Mouse (Mus musculus) 3T3-L1 (cell line): ENCODE results near the gene Six6.

Experiments
- DNase-seq: peaks from one replicate; pipeline ENCODE4 v3.0.0-alpha.2; 2015; ENCODE audit warnings: low read depth, low spot score

Six6 gene

GRCm38 (mm10) chr12:72957829-72958424 lies 18.2 kb downstream of the Six6 start:
- DNase-seq: no peak

- DNase-seq: no peak
These were observed 18.8 kb downstream of the Six6 start for GRCm38 (mm10) chr12:72958446-72958845.

GRCm38 (mm10) chr12:72962761-72963160 lies 23.1 kb downstream of the Six6 start:
- no peak for DNase-seq

- no peak for DNase-seq
These were observed 27.8 kb downstream of the Six6 start for GRCm38 (mm10) chr12:72967541-72967940.

- DNase-seq: no peak
These were observed 30.9 kb downstream of the Six6 start for GRCm38 (mm10) chr12:72970620-72971019.

DNA sequence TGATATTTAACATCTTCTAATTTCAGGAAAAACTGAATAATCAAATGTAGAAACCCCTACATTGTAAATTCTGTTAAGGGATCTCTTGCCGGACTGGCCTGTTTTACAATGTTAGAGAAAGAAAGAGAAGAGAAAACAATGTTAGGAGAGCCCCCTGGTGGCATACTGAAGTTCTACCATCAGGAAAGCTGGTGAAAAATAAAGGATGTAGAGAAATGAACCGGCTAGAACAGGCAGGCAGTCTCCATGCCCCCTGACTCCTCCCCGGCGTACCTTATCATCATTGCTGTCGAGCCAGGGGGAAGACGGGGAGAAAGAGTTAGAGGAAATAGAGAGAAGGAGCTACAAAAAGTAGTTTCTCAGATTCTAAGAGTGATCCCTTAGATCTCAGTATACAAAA lies 33.5 kb downstream of the Six6 start:
- DNase-seq: peak; percentile 77

GRCm38 (mm10) chr12:72976172-72976571 lies 36.5 kb downstream of the Six6 start:
- no peak for DNase-seq

DNA sequence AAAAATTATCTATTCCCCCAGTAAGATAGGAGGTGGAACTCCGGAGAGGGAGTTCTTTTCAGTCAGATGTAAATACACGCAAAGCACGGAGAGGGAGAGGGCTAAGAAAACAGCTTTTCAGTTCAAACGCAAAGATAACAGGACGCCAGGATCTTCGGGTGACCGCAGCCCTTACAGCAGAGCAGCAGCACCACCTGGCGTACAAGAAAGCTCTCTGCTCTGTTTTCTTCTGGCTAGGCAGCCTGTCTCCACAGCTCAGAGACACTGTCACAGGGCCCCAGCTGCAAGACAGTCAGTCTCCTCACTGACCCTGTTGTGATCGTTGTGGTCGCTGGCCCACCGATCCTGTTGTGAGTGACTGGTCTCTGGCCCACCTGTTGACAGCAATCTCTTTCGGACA lies 37.0 kb downstream of the Six6 start:
- peak; percentile 85 for DNase-seq

DNA sequence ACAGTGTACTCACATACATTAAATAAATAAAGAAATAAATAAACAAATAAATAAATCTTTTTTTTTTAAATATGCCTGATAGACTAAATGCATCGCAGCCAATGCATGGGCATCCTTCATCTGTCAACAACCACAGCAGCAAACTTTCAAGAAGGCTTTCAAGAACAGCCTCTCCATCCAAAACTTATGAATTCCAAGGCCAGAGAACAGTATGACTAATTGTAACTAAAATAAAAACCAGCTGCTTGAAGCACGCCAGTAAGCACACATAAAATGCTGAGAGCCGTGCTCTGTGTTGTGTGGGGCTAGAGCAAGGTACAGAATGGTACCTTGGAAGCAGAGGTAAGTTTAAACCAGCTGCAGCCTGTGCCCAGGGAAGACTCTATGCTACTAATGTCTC lies 38.2 kb downstream of the Six6 start:
- DNase-seq: peak; percentile 30

- no peak for DNase-seq
These were observed 39.5 kb downstream of the Six6 start for GRCm38 (mm10) chr12:72979236-72979635.

DNA sequence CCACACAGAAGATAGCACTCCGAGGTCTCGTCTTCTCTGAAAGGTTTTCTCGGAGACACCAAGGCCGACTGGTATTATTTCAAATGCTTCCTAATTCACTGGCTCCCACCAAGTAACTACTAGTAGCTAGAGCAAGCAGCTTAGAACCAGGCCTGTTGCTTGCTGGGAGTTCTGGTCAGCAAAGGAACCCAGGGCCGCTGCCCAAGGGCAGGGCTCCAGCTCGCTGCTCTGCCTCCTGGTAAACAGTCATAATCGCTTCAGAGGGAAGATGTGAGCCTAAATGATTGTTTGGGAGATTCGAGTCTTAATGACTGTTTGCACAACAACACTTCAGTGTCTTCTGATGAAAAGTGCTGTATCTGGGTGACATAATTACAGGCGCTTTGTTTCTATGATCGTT lies 42.9 kb downstream of the Six6 start:
- no peak for DNase-seq

GRCm38 (mm10) chr12:72983071-72983857 lies 43.6 kb downstream of the Six6 start:
- peak; percentile 72 for DNase-seq
